In genomic region chr15:89089248-89090051, GRCm38 (mm10) we compare ENCODE assay signal across 8 mouse cellular contexts. TPM values are rescaled to one million over a fixed set of nuclear protein-coding genes. Genes with fewer than 3 reads are reported as not detected.
DNase-seq lines count a peak whose midpoint lies in the region; ATAC-seq and TF ChIP-seq lines count a peak whose summit lies in the region.

No protein-coding gene starts in this region.

- 3% methylated on average over 66 of the region's 68 CpGs for WGBS in forebrain, embryonic 13.5 days
- 2% methylated on average over 66 of the region's 68 CpGs for WGBS in kidney, postnatal 0 days

- peak overlapping the region; percentile 99 for H3K4me2 ChIP-seq in forebrain, embryonic 13.5 days
- H3K4me2 ChIP-seq in kidney, postnatal 0 days (ENCODE audit: low read length): peak overlapping the region; percentile 99

- no peaks in the 10 kb centered on the region for H3K9me3 ChIP-seq in forebrain, embryonic 13.5 days (replicated peaks)
- no peaks in the 10 kb centered on the region for H3K9me3 ChIP-seq in kidney, postnatal 0 days (replicated peaks; ENCODE audit: low read length)
- no peaks in the 10 kb centered on the region for H3K9me3 ChIP-seq in megakaryocyte, embryonic 14.5 days

- peaks cover 51% of the 10 kb centered on the region for H3K36me3 ChIP-seq in forebrain, embryonic 13.5 days (ENCODE audit: poor library complexity, severe bottlenecking)
- peaks cover 40% of the 10 kb centered on the region for H3K36me3 ChIP-seq in kidney, postnatal 0 days (ENCODE audit: insufficient read depth, low read length)
- H3K36me3 ChIP-seq in megakaryocyte, embryonic 14.5 days (replicated peaks; ENCODE audit: low read length): peaks cover 66% of the 10 kb centered on the region

- intact Hi-C loops in left cerebral cortex, adult 2 months (cut with DNase I): no loop called here

- peak in 1 of 2 experiments; percentile 43 for DNase-seq in left cerebral cortex, adult 2 months (ENCODE audit: extremely low spot score in 1 of 2, low spot score in 2 of 2)
- no peak for DNase-seq in left cerebral cortex, adult 8-10 months (ENCODE audit: low spot score in 2 of 2)
- DNase-seq in adipocyte (ENCODE audit: low spot score): peak; percentile 21
- DNase-seq in kidney, postnatal 0 days (ENCODE audit: low spot score): peak; percentile 23
- DNase-seq in thymus, postnatal 14 days: peak; percentile 39
- DNase-seq in retina, postnatal 1 day: no peak

- peak overlapping the region; percentile 91 for H3K27ac ChIP-seq in left cerebral cortex, adult 2 months
- H3K27ac ChIP-seq in forebrain, embryonic 13.5 days: peak overlapping the region; percentile 75
- peak overlapping the region; percentile 91 for H3K27ac ChIP-seq in kidney, postnatal 0 days

- ATAC-seq in forebrain, embryonic 13.5 days: peak; percentile 65; the same call in 1 of the 2 replicates
- peak; percentile 66 for ATAC-seq in kidney, postnatal 0 days (replicated peaks; ENCODE audit: low FRiP score, low read depth)

- no peaks in the 10 kb centered on the region for H3K27me3 ChIP-seq in forebrain, embryonic 13.5 days
- H3K27me3 ChIP-seq in kidney, postnatal 0 days (ENCODE audit: insufficient read depth, low read length): no peaks in the 10 kb centered on the region
- H3K27me3 ChIP-seq in megakaryocyte, embryonic 14.5 days (replicated peaks): no peaks in the 10 kb centered on the region

- no peak for TF ChIP-seq CTCF in left cerebral cortex, adult 2 months (IDR thresholded peaks at IDR 0.05)
- TF ChIP-seq CTCF in kidney, postnatal 0 days (IDR thresholded peaks at IDR 0.05; ENCODE audit: low read depth): no peak

- H3K9ac ChIP-seq in forebrain, embryonic 13.5 days: peak overlapping the region; percentile 97
- peak overlapping the region; percentile 92 for H3K9ac ChIP-seq in kidney, postnatal 0 days (ENCODE audit: low read depth, low read length)

- H3K4me1 ChIP-seq in forebrain, embryonic 13.5 days: peaks cover 23% of the 10 kb centered on the region
- H3K4me1 ChIP-seq in kidney, postnatal 0 days (replicated peaks; ENCODE audit: insufficient read depth, low read length): peaks cover 5% of the 10 kb centered on the region; the same call in 1 of the 2 replicates
- H3K4me1 ChIP-seq in megakaryocyte, embryonic 14.5 days: peaks cover 50% of the 10 kb centered on the region

- H3K4me3 ChIP-seq in left cerebral cortex, adult 2 months: peak overlapping the region; percentile 71
- H3K4me3 ChIP-seq in forebrain, embryonic 13.5 days: peak overlapping the region; percentile 99
- peak overlapping the region; percentile 95 for H3K4me3 ChIP-seq in kidney, postnatal 0 days (replicated peaks; ENCODE audit: low read depth, low read length)
- H3K4me3 ChIP-seq in megakaryocyte, embryonic 14.5 days (replicated peaks): peak overlapping the region; percentile 96

RNA-seq across cellular contexts. Expression of gene Selenoo, which starts 0.6 kb away (rescaled TPM):
- 10 to 100 TPM; 21.1 to 21.3 TPM for total RNA-seq in left cerebral cortex, adult 2 months (2021)
- 10 to 100 TPM; 22.7 to 27.6 (median 24.7) TPM for total RNA-seq in left cerebral cortex, adult 8-10 months (2022)
- 20.9 and 22.5 TPM in 2 replicates for polyA plus RNA-seq in forebrain, embryonic 13.5 days (2015; fragmentation: Nextera tagmentation; extraction: Ambion mirVana)
- polyA plus RNA-seq in kidney, postnatal 0 days (2015; fragmentation: Nextera tagmentation; extraction: Ambion mirVana): 18.3 and 21.3 TPM in 2 replicates
- 3.7 and 8.9 TPM in 2 replicates for polyA plus RNA-seq in megakaryocyte, embryonic 14.5 days (2012; ENCODE audit: insufficient read depth, low replicate concordance)

RNA-seq across cellular contexts. Expression of gene Trabd, which starts 14.5 kb away (rescaled TPM):
- 10 to 100 TPM; 17.5 to 20.5 TPM for total RNA-seq in left cerebral cortex, adult 2 months (2021)
- 10 to 100 TPM; 17.3 to 21.8 (median 18.0) TPM for total RNA-seq in left cerebral cortex, adult 8-10 months (2022)
- 40.4 and 45.1 TPM in 2 replicates for polyA plus RNA-seq in forebrain, embryonic 13.5 days (2015; fragmentation: Nextera tagmentation; extraction: Ambion mirVana)
- 48.9 and 50.3 TPM in 2 replicates for polyA plus RNA-seq in kidney, postnatal 0 days (2015; fragmentation: Nextera tagmentation; extraction: Ambion mirVana)
- polyA plus RNA-seq in megakaryocyte, embryonic 14.5 days (2012; ENCODE audit: insufficient read depth, low replicate concordance): 86.4 and 115 TPM in 2 replicates

RNA-seq across cellular contexts. Expression of gene Panx2, which starts 29.9 kb away (rescaled TPM):
- 100 to 1,000 TPM in 1 of 2 experiments, 10 to 100 TPM in 1; 99.1 to 121 TPM for total RNA-seq in left cerebral cortex, adult 2 months (2021)
- 100 to 1,000 TPM; 108 to 121 (median 111) TPM for total RNA-seq in left cerebral cortex, adult 8-10 months (2022)
- 2.3 and 2.4 TPM in 2 replicates for polyA plus RNA-seq in forebrain, embryonic 13.5 days (2015; fragmentation: Nextera tagmentation; extraction: Ambion mirVana)
- polyA plus RNA-seq in kidney, postnatal 0 days (2015; fragmentation: Nextera tagmentation; extraction: Ambion mirVana): 0.04 and 0.05 TPM in 2 replicates
- not detected in 2 replicates for polyA plus RNA-seq in megakaryocyte, embryonic 14.5 days (2012; ENCODE audit: insufficient read depth, low replicate concordance)

RNA-seq across cellular contexts. Expression of gene Tubgcp6, which starts 33.5 kb away (rescaled TPM):
- 10 to 100 TPM; 34.7 to 35.3 TPM for total RNA-seq in left cerebral cortex, adult 2 months (2021)
- total RNA-seq in left cerebral cortex, adult 8-10 months (2022): 10 to 100 TPM; 27.2 to 30.8 (median 28.6) TPM
- 16.8 and 19.8 TPM in 2 replicates for polyA plus RNA-seq in forebrain, embryonic 13.5 days (2015; fragmentation: Nextera tagmentation; extraction: Ambion mirVana)
- polyA plus RNA-seq in kidney, postnatal 0 days (2015; fragmentation: Nextera tagmentation; extraction: Ambion mirVana): 6.6 and 7.4 TPM in 2 replicates
- polyA plus RNA-seq in megakaryocyte, embryonic 14.5 days (2012; ENCODE audit: insufficient read depth, low replicate concordance): 12.5 and 18.5 TPM in 2 replicates

RNA-seq across cellular contexts. Expression of gene Hdac10, which starts 39.0 kb away (rescaled TPM):
- total RNA-seq in left cerebral cortex, adult 2 months (2021): 10 to 100 TPM; 16.8 to 17.3 TPM
- 10 to 100 TPM; 12.5 to 17.1 (median 14.2) TPM for total RNA-seq in left cerebral cortex, adult 8-10 months (2022)
- 22.3 and 25.4 TPM in 2 replicates for polyA plus RNA-seq in forebrain, embryonic 13.5 days (2015; fragmentation: Nextera tagmentation; extraction: Ambion mirVana)
- polyA plus RNA-seq in kidney, postnatal 0 days (2015; fragmentation: Nextera tagmentation; extraction: Ambion mirVana): 12.8 and 13.2 TPM in 2 replicates
- polyA plus RNA-seq in megakaryocyte, embryonic 14.5 days (2012; ENCODE audit: insufficient read depth, low replicate concordance): 3.8 and 7.9 TPM in 2 replicates

Comparison
In these comparisons a context has a peak if more than half of its experiments do, and no peak if none do; other contexts are left out.
1. DNase-seq: peak in adipocyte (single experiment), kidney, postnatal 0 days (single experiment) and thymus, postnatal 14 days (single experiment); none in left cerebral cortex, adult 8-10 months (0 of 2) and retina, postnatal 1 day (single experiment).
2. Peak in every context shown above with its lines, with median percentiles within 50 percentile points of each other: H3K27ac ChIP-seq and H3K4me3 ChIP-seq.